Mouse (Mus musculus) T-helper 2 cell (primary cell): Measurements from ENCODE around the gene Alox5.
"Not testable (repeated sequence)": the region's sequence is repeated elsewhere in the genome, so short reads cannot be mapped to it uniquely, and the experiment has no call there.

Experiments
- in situ Hi-C: fragments of 300-600 bp; cut with MboI, MseI; formaldehyde crosslinking; loops from one replicate; pipeline ENCODE4 v1.15.1; 2025; ENCODE audit warnings: high pct_unique_total_duplicates

Alox5 gene

DNA sequence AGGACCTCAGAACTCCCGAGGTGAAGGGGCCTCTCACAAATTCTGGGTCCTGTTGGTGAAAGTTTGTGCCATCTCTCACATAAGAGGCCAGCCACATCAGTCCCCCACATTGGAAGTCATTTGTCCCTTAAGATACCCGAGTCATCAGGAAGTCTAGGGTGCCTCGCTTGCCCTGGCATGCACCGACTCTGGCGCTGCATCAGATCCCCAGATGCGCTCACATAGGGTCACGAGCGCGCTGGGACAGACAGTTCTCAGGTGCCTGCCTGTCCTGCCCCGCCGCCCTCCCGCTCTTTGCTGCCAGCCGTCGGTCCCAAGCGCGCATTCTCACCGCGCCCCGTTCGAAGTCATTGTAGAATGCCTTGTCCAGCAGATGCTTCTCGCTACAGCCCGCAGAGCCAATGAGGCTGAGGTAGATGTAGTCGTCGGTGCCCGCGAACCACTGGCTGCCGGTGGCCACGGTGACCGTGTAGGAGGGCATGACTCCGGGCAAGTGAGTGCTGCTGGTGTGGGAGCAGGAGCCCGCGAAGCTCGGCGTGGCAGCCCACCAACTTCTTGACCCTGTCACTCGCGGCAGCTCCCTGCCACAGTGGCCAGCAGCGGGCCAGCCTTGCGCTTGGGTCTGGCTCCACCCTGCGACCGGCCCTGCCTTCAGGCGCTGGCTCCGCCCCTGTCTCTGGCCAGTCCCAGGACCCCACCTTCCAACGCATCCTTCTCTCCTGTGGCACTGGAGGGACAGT, at the start of gene Alox5:
Gene Alox5 (minus strand): TSS at position 635 of the 740 bp plus-strand sequence.
- in situ Hi-C loops: no loop called here

DNA sequence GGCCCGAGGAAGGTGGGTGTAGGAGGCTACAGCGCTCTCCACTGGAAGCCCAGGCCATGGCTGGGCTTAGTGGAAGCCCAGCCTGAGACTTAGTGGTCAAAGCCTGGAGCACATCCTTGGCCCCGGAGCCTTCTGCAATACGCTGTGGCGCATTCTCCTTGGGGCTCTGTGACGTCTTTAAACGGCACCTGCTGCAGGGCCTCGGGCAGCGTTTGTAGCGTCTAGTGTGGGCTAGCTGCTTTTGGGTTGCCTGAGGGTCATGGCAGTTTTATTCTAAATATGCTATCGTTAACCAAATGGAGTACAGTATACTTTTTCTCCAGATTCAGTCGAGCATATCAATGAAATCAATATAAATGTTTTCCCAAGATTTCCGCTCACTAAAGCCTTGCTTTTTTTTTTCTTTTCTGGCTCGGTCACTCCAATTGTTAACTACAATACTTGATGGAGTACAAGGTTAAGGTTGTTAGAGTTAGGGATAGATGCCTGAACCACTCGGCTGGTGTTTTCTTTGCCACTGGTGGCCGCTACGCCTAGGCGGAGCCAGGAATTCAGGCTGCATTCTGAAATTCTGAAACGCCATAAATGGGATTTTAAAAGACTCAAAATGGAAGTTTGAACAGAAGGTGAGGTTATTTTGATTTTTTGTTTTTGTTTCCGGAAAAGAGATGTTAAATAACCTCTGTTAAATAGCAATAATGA, 45.5 kb upstream of the Alox5 start, which contains the start of gene Olfr212:
Gene Olfr212 (plus strand): TSS at position 215 of the 702 bp plus-strand sequence.
- in situ Hi-C loops: not testable (repeated sequence)

DNA sequence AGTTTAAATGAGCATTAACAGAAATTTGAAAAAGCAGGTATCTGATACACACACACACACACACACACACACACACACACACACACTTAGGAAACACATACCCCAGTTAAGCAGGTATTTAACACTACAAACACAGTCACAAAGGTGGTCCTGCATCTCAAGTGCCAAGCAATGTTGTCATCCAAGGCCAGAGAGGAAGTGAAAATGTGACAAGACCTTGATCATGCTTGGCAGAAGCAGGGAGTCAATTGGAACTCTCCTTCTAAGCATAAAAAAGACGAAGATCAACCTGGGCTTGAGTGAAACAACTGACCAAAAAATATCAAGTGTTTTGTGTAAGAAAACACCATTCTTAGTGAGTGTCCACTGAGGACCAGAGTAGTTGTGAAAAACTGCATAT, 35.0 kb upstream of the Alox5 start:
- in situ Hi-C loops: no loop called here

DNA sequence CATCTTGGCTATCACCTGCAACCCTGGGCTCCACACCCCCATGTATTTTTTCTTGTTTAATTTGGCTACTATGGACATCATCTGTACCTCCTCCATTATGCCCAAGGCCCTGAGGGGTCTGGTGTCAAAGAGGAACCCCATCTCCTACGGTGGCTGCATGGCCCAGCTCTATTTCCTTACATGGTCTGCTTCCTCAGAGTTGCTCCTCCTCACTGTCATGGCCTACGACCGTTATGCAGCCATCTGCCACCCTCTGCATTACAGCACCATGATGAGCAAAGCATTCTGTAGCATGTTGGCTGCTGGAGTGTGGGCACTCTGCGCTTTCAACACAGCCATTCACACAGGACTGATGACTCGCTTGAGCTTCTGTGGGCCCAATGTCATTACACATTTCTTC, 32.8 kb upstream of the Alox5 start:
- in situ Hi-C loops: no loop called here

DNA sequence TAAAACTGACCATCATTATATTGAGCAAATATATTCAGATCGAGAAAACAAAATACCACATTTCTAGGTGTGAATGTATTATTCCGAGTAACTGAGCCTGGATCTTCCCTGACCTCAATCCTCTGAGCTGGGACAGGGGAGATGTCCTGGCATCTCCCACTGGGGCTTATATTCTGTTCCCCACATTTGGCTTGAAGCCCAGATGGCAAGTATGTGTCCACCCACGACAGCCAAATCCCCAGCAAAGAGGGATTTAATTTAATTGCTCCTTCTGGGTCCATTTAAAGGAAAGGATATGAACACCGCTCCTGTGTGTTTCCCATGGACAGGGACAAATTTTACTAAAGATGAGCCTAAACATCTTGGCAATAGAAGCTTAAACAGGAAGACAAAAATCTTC, 27.8 kb upstream of the Alox5 start, which contains the start of gene Olfr211:
Gene Olfr211 (plus strand): TSS at position 301 of the 400 bp plus-strand sequence.
- in situ Hi-C loops: no loop called here

DNA sequence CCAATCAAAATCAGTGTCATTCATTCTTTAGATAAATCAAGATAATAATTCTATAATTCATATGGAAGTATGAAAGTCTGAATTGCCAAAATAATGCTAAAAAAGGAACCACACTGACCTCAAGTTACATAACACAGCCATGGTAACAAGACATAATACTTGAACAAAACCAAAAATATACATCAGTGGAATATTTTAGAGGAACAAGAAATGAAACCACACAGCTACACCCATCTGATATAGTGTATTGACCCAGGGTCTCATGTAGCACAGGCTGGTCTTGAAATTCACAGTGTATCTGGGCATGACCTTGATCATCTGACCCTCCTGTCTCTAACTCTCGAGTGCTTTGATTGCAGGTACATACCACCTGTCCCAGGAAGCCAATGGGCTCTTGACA, 25.9 kb upstream of the Alox5 start:
- in situ Hi-C loops: no loop called here

DNA sequence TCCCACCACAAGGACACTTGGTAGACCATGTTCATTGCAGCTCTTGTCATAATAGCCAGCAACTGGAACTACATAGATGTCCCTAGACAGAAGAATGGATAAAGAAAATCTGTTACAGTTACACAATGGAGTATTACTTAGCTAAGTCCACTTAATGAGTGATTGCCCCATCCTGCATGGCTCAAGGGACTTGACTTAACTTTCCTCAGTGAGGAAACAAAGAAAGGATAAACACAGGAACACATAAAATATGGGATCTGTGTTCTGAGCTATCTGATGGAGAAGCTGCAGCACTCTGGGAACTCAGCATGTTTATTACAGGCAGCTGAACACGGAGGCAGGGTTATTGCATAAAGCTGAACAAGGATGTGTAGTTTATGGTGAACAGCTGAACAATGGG, 24.1 kb upstream of the Alox5 start:
- in situ Hi-C loops: no loop called here

DNA sequence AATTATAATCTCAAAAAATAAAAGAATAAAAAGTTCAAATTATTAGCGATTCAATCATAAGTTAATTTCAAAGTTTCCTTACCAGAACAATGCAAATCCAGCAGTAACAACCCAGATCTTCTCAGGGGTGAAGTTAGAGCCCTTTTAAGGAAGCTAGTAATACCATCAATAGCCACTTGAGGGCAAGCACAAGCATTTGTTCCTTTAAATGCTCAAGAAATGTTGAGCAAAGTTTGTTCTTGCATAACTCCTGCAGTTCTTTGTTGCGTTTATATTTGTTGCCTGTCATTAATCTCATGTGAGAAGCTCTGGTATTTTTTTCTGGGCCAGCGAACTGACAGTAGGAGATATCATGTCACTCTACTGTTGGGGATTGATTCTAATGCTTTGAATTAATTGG, 7.1 kb upstream of the Alox5 start:
- in situ Hi-C loops: no loop called here

DNA sequence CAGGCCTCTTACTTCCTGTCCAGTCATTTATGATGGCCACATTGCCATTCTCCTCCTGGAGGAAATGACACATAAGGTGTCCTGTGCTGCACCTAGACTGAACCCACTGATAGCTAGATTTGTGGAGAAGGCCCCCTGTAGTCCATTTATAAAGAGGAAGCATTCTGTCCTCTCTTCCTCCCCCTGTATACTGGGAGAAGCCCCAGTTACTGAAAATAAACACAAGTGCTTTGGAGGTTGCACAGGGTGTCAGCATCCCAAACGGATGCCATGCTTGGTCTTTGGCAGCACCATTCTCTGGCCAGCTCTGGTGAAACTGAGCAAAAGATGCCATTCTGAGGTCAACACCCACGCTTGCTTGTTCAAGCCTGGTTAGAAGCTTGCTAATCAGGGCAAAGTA, 1.7 kb downstream of the Alox5 start:
- in situ Hi-C loops: no loop called here

DNA sequence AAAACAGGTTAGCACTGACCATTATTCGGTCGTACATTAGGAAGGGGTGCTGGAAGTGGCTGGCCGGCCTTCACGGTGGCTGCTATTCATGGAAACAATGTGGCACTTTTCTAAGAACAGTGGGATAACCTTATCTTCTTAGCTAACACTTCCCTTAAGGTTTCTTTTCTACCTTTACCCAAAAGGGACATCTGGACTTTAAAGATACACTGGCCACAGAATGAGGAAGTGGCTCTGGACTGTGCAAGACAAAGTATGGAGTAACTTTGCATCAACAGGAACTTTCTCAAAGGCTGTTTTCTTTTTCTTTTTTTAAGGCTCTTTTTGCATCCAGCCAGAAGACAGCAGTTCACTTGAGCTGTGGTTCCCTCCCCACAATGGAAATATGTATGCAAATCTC, 2.2 kb downstream of the Alox5 start:
- in situ Hi-C loops: no loop called here

DNA sequence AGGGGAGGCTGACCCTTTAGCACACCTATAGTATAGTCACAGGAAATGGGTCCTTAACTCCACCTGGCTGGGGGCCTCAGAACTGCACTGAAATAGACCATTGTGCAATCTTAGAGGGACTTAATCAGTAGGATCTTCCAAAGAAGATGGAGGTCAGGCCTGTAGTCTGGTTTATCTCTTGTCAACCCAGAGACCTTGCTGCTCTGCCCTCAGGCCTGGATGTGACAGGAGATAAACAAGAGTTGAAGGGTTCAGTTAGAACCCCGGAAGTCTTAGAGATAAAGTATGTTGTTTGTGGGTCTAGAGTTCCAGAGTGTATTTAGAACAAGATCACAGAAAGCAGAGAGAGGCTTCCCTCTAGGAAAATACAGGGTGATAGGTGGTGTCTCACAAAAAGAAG, 4.5 kb downstream of the Alox5 start:
- in situ Hi-C loops: no loop called here

DNA sequence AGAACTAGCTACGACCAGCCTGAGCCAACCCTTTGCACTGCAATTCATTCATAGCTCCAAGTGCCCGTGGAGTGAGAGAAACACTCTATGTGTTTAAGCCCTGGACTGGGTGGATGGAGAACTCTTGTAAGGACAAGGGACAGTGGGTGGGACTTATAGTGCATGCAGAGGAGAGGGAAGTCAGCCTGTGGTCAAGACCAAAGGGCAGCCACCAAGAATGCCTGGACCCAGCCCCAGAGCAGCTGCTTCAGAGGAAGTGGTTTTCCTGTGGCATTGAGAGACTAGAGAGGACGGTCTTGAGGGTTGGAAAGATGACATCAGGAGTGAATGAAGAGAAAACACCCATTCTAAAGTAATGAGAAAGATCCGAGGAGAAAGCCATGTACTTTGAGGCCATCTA, 5.2 kb downstream of the Alox5 start:
- in situ Hi-C loops: no loop called here

DNA sequence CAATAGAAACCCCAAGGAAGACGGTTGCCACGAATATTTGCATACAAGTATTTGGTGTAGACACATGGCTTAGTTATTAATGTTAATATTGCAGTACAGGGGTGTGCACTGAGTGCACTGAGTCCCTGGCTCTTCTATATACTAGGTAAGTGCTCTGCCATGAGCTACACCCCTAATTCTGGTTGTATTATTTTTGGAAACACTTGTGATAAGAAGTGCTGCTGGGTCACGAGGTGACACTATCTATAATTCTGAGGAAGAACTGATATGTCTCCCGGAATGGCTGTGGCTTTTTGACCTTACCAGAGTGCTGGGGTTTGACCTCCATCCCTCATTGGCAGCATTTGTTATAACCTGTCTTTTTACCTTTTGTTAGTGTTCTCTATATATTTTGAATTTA, 20.1 kb downstream of the Alox5 start:
- in situ Hi-C loops: loop anchor here (5.0 kb wide), 1 partner anchor 61 kb away; no protein-coding TSS in a partner anchor

DNA sequence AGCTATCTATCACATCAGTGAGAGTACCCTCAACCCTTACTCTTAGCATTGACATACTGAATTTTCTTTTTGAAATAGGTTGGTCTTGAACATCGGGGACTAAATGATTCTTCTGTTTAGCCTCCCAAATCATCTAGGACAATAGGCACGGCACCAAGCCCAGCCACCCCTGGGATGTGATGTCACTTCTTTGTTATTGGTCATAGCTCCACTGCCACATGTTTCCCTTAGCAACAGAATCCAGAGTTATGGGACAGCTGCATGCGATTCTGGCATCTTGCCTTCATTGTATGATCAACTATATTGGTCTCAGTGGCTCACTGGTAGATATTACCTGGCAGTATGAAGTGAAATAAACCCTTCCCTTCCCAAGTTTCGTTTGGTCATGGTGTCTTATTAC, 20.5 kb downstream of the Alox5 start:
- in situ Hi-C loops: loop anchor here (5.0 kb wide), 1 partner anchor 62 kb away; no protein-coding TSS in a partner anchor

DNA sequence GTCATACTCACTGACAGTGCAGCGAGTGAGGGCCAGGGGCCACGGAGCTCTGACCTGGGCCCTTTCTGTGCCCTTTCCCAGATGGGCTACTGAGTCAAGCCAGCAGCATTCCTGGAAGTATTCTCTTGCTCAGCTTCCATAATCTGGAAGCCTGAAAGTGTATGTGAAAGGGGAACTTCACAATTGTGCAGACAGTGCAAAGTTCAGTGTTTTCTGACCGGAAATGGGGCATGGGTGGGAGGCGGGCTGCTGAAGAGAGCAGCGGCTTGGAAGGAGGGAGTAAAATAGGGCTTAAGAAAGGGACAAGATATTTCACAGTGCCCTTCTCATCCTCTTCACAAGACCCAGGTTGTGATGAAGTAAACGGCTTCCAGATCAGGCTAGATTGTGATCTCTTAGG, 21.4 kb downstream of the Alox5 start:
- in situ Hi-C loops: no loop called here

DNA sequence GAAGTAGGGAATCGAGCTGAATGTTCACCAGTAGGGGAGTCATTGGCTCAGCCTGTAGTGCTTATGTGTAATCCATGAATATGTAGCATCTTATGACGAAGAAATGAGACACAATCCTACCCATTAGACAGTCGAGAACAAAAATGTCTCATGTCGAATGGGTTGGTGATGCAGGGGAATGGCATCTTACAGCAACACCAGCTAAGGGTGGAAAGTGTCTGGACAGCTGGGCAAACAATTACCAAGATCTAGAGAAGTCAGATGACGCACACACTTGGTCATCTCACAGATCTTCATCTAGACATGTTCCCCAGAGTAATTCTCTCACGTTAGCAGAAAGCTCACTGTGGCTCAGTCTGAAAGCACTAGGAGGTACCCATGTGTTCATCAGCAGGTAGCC, 22.1 kb downstream of the Alox5 start:
- in situ Hi-C loops: no loop called here

DNA sequence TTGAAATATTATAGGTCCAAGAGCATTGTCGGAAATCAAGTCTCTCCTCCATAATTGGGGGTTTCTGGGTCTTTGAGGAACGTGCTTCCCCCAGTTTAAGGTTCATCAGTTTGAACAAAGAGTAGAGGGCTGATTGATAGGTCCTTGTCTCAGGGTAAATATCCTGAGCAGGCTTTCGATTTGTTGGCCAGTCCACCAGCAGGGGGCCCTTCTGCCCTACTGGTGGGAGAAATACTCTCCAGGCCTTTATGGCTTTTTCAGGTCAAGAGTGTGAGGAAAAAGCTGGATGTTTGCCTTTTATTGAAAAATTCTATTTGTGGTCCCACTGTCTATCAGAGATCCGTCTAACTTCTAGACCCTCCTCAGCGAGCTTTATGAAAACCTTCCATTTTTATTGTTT, 32.7 kb downstream of the Alox5 start:
- in situ Hi-C loops: no loop called here

DNA sequence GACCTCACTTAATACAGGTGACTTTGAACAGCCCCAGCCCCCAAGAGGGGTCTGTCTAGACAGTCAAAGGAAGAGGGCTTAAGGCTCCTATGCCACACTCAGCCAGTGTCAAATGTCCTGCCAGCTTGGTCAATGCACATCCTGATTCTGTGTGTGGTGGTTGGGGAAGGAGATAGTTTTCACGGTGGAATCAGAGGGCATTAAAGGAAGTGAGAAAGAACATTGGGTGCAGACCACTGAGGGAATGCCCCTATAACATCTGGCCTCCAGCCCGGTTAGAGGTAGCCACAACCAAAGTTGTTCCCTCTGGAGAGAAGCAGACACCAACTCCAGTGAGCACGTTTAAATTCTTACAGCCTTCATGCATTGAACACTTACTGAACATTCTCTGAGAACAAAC, 33.4 kb downstream of the Alox5 start:
- in situ Hi-C loops: no loop called here

DNA sequence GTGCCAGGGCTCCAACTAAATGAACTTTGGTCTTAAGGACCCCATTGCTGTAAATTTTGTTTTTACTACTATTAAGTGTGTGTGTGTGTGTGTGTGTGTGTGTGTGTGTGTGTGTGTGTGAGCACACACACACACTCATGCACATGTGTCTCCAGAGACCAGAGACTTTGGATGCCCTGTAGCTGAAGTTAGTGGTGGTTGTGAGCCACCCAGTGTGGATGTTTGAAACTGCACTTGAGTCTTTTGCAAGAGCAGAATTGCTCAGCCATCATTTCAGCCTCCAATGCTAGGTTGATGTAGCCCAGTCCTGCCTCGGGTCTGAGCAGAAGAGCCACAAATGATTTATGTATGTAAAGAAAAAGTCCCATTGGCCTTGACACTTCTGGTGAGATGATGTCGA, 37.3 kb downstream of the Alox5 start:
- in situ Hi-C loops: no loop called here

DNA sequence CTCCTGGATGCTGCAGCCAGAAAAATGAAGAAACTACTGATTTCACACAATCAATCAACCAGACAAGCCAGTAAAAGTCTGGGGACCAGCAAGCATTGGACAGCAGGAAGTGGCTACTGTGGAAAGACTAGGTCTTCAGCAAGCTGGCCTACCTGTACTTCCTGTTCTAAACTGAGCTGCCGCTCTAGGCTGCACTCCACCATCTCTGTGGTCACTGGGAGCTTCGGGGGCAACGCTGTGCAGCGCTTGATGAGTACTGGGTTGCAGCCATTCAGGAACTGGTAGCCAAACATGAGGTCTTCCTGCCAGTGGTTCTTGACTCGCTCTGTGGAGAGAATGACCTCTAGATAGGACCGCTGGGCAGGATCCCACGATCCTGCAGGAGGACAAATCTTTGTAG, 38.0 kb downstream of the Alox5 start:
- in situ Hi-C loops: no loop called here

DNA sequence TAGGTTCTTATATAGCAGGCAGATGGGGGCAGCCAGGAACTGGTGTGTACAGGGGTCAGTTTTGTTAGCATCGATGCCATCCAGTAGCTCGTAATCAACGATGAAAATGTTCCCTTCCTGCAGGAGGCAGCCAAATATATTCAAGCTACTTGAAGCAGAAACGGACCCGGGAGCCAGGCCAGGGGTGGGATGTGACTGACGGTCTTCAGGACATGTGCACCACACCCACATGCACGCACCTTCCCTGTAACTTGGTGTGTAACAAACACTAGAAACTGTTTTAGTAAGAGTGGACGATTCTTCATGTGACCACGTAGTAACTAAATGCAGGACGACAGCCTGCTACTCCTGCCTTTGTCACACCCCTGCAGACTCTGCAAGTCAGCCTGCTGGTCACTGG, 40.7 kb downstream of the Alox5 start:
- in situ Hi-C loops: no loop called here

DNA sequence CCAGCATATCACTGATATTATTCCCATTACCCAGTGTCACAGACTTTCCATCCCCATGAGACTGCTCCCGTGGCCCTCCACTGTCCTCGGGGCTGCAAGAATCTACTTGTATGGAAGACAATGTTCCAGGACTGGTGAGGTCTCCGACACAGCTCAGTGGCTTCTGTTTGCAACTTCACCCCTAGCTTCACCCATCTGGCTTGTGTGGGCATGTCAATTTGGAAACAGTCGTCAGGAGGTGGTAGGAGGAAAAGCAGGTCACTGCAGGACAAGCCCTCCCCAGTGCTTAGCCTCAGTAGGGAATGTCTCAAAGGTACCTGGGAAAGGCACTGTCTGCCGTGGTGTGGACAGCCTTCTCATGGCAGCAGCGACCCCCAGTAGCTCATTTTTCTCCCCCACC, 41.3 kb downstream of the Alox5 start:
- in situ Hi-C loops: loop anchor here (10.0 kb wide), 1 partner anchor 145 kb away; no protein-coding TSS in a partner anchor

DNA sequence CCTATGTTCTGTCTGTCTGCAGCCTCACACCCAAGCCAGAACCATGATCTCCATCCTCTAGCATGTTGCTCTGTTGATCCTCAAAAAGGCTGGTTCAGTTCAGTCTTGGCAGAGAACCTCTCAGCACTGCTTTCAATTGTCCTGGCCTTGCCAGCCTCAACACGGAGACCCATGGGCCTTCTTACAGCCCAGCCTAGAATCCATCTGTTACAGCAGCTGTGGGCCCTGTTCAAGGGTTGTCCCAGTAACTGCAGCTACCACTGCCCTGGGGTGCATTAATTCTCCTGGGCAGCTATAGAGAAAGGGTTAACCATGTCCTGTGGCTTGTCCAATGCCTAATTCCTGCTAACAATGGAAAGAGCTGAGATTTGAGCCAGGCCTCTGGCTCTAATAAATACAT, 42.5 kb downstream of the Alox5 start:
- in situ Hi-C loops: loop anchor here (10.0 kb wide), 1 partner anchor 146 kb away; no protein-coding TSS in a partner anchor
